Mouse (Mus musculus) CH12.LX (cell line): ENCODE results near the gene Endou. TPM values are rescaled to one million over a fixed set of nuclear protein-coding genes. Genes with fewer than 3 reads are reported as not detected.

Source experiments
- DNase-seq: peaks from one replicate; pipeline ENCODE4 v3.0.0-alpha.2; 2013; ENCODE audit errors: extremely low read depth
- H3K27ac ChIP-seq: 2 replicates; pipeline ENCODE4 v1.5.1; 2012; ENCODE audit warnings: low read depth, mild to moderate bottlenecking, control low read depth, moderate library complexity; ENCODE audit not compliant: insufficient read depth
- H3K27me3 ChIP-seq: replicated peaks from 2 replicates; pipeline ENCODE3; 2012; ENCODE audit warnings: inconsistent platforms
- H3K36me3 ChIP-seq, 2 experiments: replicated peaks in 1 of 2; 2 replicates each; pipeline versions ENCODE3 to v1.6.1; 2012; ENCODE audit warnings: inconsistent platforms in 1 of 2, low read length in 1 of 2, mild to moderate bottlenecking in 1 of 2, mixed read lengths in 1 of 2, moderate library complexity in 1 of 2; ENCODE audit not compliant: control insufficient read depth in 1 of 2, insufficient read depth in 1 of 2
- H3K4me1 ChIP-seq, 2 experiments: 2 replicates each; pipeline ENCODE4 v1.6.1; 2012; ENCODE audit warnings: inconsistent platforms in 1 of 2, moderate library complexity in 1 of 2; ENCODE audit not compliant: insufficient read depth in 2 of 2, control insufficient read depth in 1 of 2
- H3K4me2 ChIP-seq: 2 replicates; pipeline ENCODE4 v1.6.1; 2012; ENCODE audit warnings: low read depth, mild to moderate bottlenecking, control low read depth; ENCODE audit not compliant: poor library complexity, insufficient read depth, severe bottlenecking
- H3K4me3 ChIP-seq, 3 experiments: fragments of 150-350 bp in 1 of 3; sonication (generic) in 1 of 3; replicated peaks in 1 of 3; 2 replicates each; pipeline versions ENCODE3 to v1.5.1; 2011 to 2012; ENCODE audit warnings: low read depth in 2 of 3, low read length in 2 of 3, mild to moderate bottlenecking in 2 of 3, moderate library complexity in 2 of 3, control low read depth in 1 of 3, improper control_type of control experiment in 1 of 3, inconsistent platforms in 1 of 3, mixed read lengths in 1 of 3; ENCODE audit not compliant: poor library complexity in 1 of 3
- H3K79me2 ChIP-seq: replicated peaks from 2 replicates; pipeline ENCODE4 v1.6.1; 2012; ENCODE audit warnings: mild to moderate bottlenecking, moderate library complexity; ENCODE audit not compliant: control insufficient read depth, poor library complexity, insufficient read depth, severe bottlenecking; ENCODE audit errors: extremely low read depth
- H3K9ac ChIP-seq: 2 replicates; pipeline ENCODE4 v1.6.1; 2012; ENCODE audit warnings: low read depth, mild to moderate bottlenecking, control low read depth, moderate library complexity; ENCODE audit not compliant: insufficient read depth
- H3K9me3 ChIP-seq: replicated peaks from 2 replicates; pipeline ENCODE3; 2012; ENCODE audit warnings: low read length, inconsistent platforms, mixed read lengths
- BHLHE40 ChIP-seq: IDR thresholded peaks from 2 replicates; pipeline ENCODE4 v1.6.1; 2011; ENCODE audit warnings: mild to moderate bottlenecking, low read depth, low read length, improper control_type of control experiment
- CTCF ChIP-seq, 2 experiments: IDR thresholded peaks in 1 of 2; conservative IDR thresholded peaks in 1 of 2; 2 replicates each; pipeline ENCODE4 v1.5.1; 2011 to 2012; ENCODE audit warnings: low read depth in 2 of 2, low read length in 2 of 2, improper control_type of control experiment in 1 of 2, inconsistent platforms in 1 of 2, mild to moderate bottlenecking in 1 of 2, moderate library complexity in 1 of 2
- E2F4 ChIP-seq: IDR thresholded peaks from 2 replicates; pipeline ENCODE4 v1.6.1; 2011; ENCODE audit warnings: low read depth, low read length, improper control_type of control experiment; ENCODE audit not compliant: insufficient replicate concordance
- EP300 ChIP-seq: IDR thresholded peaks from 2 replicates; pipeline ENCODE4 v1.6.1; 2011; ENCODE audit warnings: low read length, improper control_type of control experiment
- IRF4 ChIP-seq: IDR thresholded peaks from 2 replicates; pipeline ENCODE4 v1.6.1; 2014; ENCODE audit warnings: low read depth, mild to moderate bottlenecking, inconsistent platforms, low read length, improper control_type of control experiment
- JUN ChIP-seq: IDR thresholded peaks from 2 replicates; pipeline ENCODE4 v1.6.1; 2011; ENCODE audit warnings: low read depth, mild to moderate bottlenecking, low read length, improper control_type of control experiment, moderate library complexity; ENCODE audit not compliant: insufficient read depth
- JUND ChIP-seq: conservative IDR thresholded peaks from 2 replicates; pipeline ENCODE4 v1.6.1; 2011; ENCODE audit warnings: low read depth, low read length, improper control_type of control experiment
- MAFK ChIP-seq: IDR thresholded peaks from 2 replicates; pipeline ENCODE4 v1.6.1; 2011; ENCODE audit warnings: low read length, improper control_type of control experiment; ENCODE audit not compliant: insufficient replicate concordance
- MAX ChIP-seq: IDR thresholded peaks from 2 replicates; pipeline ENCODE4 v1.6.1; 2011; ENCODE audit warnings: low read length, improper control_type of control experiment
- MAZ ChIP-seq: IDR thresholded peaks from 2 replicates; pipeline ENCODE4 v1.6.1; 2012; ENCODE audit warnings: low read depth, mild to moderate bottlenecking, inconsistent platforms, low read length, improper control_type of control experiment, moderate library complexity
- MEF2A ChIP-seq: IDR thresholded peaks from 2 replicates; pipeline ENCODE4 v1.6.1; 2014; ENCODE audit warnings: low read depth, mild to moderate bottlenecking, inconsistent platforms, low read length, improper control_type of control experiment, borderline replicate concordance
- MXI1 ChIP-seq: IDR thresholded peaks from 2 replicates; pipeline ENCODE4 v1.6.1; 2011; ENCODE audit warnings: mild to moderate bottlenecking, low read depth, low read length, improper control_type of control experiment
- MYC ChIP-seq: IDR thresholded peaks from 2 replicates; pipeline ENCODE4 v1.6.1; 2011; ENCODE audit warnings: low read depth, mild to moderate bottlenecking, improper control_type of control experiment, low read length
- NELFE ChIP-seq: IDR thresholded peaks from 2 replicates; pipeline ENCODE4 v1.6.1; 2011; ENCODE audit warnings: low read depth, low read length, improper control_type of control experiment
- NRF1 ChIP-seq: IDR thresholded peaks from 2 replicates; pipeline ENCODE4 v1.6.1; 2014; ENCODE audit warnings: low read depth, mild to moderate bottlenecking, inconsistent platforms, low read length, improper control_type of control experiment, moderate library complexity
- SIN3A ChIP-seq: IDR thresholded peaks from 2 replicates; pipeline ENCODE4 v1.6.1; 2012; ENCODE audit warnings: low read length, improper control_type of control experiment, inconsistent platforms
- TCF12 ChIP-seq: IDR thresholded peaks from 2 replicates; pipeline ENCODE4 v1.6.1; 2014; ENCODE audit warnings: low read depth, mild to moderate bottlenecking, inconsistent platforms, low read length, improper control_type of control experiment
- UBTF ChIP-seq: IDR thresholded peaks from 2 replicates; pipeline ENCODE4 v1.6.1; 2012; ENCODE audit warnings: low read depth, mild to moderate bottlenecking, inconsistent platforms, low read length, improper control_type of control experiment, moderate library complexity
- ZKSCAN1 ChIP-seq: IDR thresholded peaks from 2 replicates; pipeline ENCODE4 v1.6.1; 2012; ENCODE audit warnings: low read depth, inconsistent platforms, low read length, improper control_type of control experiment, borderline replicate concordance
- ZNF384 ChIP-seq: IDR thresholded peaks from 2 replicates; pipeline ENCODE4 v1.6.1; 2012; ENCODE audit warnings: low read depth, low read length, improper control_type of control experiment, inconsistent platforms
- dilution Hi-C: fragments of 300-500 bp; cut with MboI; formaldehyde crosslinking; loops from 2 replicates; pipeline ENCODE4 v1.14.3; 2020; ENCODE audit warnings: low sequenced_read_pairs; ENCODE audit not compliant: extremely low pct_unique_long_range_greater_than_20kb, extremely low pct_ligation_motif_present
- in situ Hi-C: fragments of 300-500 bp; cut with MboI; formaldehyde crosslinking; loops from 3 replicates; pipeline ENCODE4 v1.14.3; 2019; ENCODE audit warnings: low sequenced_read_pairs, low pct_ligation_motif_present, low pct_unique_long_range_greater_than_20kb, mixed read lengths
- polyA plus RNA-seq: library from polyadenylated mRNA; unstranded; fragments of >175 nt; gene quantifications from 2 replicates; pipeline ENCODE4 v1.2.1, GENCODE M21; 2012; ENCODE audit warnings: low read depth; ENCODE audit not compliant: insufficient read length
- total RNA-seq, 2 experiments: library from RNA; depleted of rRNA; stranded (reverse); fragments of 300-350 nt in 1 of 2; fragments of >200 nt in 1 of 2; gene quantifications; 2 replicates each; pipeline ENCODE4 v1.2.3; 2012 to 2014

Endou gene
- total and polyA plus RNA-seq, 3 experiments = 49.5 to 66.9 (median 64.0) TPM

DNA sequence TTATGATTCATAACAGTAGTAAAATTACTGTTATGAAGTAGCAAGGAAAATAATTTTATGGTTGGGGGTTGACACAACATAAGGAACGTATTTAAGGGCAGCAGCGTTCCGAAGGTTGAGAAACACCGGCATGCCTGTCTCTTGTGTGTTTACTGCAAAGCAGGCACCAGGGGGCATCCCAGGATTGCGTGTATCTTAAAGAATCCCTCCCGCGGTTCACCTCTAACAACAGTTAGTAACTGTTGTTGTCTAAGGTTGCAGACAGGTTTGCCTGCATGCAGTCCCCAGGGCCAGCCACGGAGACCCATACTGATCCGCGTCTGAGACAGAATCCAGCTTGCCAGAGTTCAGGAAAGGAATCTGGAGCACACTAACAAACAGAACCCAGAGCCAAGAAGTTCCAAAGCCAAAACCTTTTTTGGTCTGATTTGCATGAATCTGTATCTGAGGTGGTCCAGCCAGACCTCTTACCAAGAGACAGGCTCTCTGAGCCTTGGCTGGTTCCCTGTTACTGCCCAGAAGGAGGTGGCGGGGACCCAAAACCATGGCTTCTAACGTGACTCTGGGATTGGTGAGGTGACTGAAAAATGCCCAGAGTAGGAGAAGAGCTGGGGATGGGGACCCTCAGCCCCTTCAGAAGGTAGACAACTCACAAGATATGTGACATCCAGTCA lies 13.1 kb downstream of the Endou start (continued):
- peak; percentile 81 for TF ChIP-seq MYC

DNA sequence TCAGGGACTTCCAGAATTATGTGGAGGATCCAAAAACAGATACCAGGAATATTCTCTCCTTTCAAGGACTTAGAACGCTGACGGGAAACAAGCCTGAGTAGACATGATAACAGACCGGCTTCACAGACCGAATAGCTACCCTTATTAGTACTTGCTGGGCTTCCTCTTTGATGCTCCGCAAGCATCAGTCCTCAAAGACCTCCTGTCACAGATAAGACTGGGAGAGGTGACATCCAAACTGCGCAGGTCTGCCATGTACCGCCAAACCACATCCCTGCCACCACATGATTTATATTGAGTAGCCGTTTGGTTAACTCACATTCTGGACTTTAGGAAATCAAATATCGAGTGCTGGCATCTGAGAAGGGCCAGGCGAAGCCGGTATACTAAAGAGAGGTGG lies 14.4 kb downstream of the Endou start:
- in situ Hi-C loops (loop anchor here (5.0 to 10.0 kb wide), 5 partner anchors 36 to 228 kb away; partner anchors contain the start of gene Slc48a1), dilution Hi-C loops (no loop called here)
- TF ChIP-seq MEF2A (peak; percentile 21; the same call in 1 of the 2 replicates), MAX (no peak)
- peaks cover 39 to 58% of the 10 kb centered on the region in 2 experiments for H3K4me1 ChIP-seq
- H3K27me3 ChIP-seq = no peaks in the 10 kb centered on the region
- H3K27ac ChIP-seq = peak overlapping the region; percentile 38; the same call in 1 of the 2 replicates
- DNase-seq = no peak
- peaks cover 57 to 74% of the 10 kb centered on the region in 2 experiments for H3K36me3 ChIP-seq
- no peak overlapping the region for H3K4me2 ChIP-seq
- no peak overlapping the region for H3K9ac ChIP-seq
- no peak overlapping the region for H3K4me3 ChIP-seq
- peaks cover 4% of the 10 kb centered on the region for H3K79me2 ChIP-seq
- no peaks in the 10 kb centered on the region for H3K9me3 ChIP-seq

DNA sequence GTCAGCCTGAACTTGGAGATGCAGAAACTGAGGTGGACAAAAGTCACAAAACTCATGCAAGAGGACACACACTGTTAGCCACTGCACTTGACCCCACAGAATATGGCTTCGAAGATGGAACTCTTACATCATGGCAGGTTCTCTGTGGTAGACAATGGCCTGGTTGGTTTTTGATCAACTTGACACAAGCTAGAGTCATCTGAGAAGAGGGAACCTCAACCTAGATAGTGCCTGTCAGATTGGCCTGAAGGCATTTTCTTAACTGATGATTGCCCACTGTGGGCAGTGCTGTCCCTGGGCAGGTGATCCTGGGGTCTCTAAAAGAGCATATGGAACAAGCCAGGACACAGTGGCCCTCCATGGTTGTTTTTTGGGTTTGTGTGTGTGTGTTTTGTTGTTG lies 15.4 kb downstream of the Endou start:
- 0 out of 2 replicates have a peak overlapping the region, but pooled peaks have one; percentile 3 for H3K27ac ChIP-seq
- peaks cover 4% of the 10 kb centered on the region for H3K79me2 ChIP-seq
- H3K9me3 ChIP-seq = no peaks in the 10 kb centered on the region
- peaks cover 62 to 85% of the 10 kb centered on the region in 2 experiments for H3K36me3 ChIP-seq
- H3K9ac ChIP-seq = no peak overlapping the region
- no peak overlapping the region for H3K4me3 ChIP-seq
- no peak overlapping the region for H3K4me2 ChIP-seq
- TF ChIP-seq ZKSCAN1 = no peak
- TF ChIP-seq MAZ = no peak
- TF ChIP-seq MYC = no peak
- no peak for TF ChIP-seq NELFE
- TF ChIP-seq ZNF384 = no peak
- TF ChIP-seq MAFK = no peak
- no peak for TF ChIP-seq JUN
- TF ChIP-seq BHLHE40 = no peak
- no peak for TF ChIP-seq CTCF (conservative IDR thresholded peaks at IDR 0.05 in 1 of 2, IDR thresholded peaks at IDR 0.05 in 1 of 2; ENCODE audit: low read depth in 2 of 2, low read length in 2 of 2)
- no peak for TF ChIP-seq SIN3A
- TF ChIP-seq NRF1 = no peak
- TF ChIP-seq MXI1 = no peak
- TF ChIP-seq TCF12 = no peak
- no peak for TF ChIP-seq EP300
- no peak for TF ChIP-seq UBTF
- no peak for TF ChIP-seq IRF4
- no peak for TF ChIP-seq E2F4
- TF ChIP-seq JUND = no peak
- no peak for DNase-seq
- H3K4me1 ChIP-seq = peaks cover 31 to 49% of the 10 kb centered on the region in 2 experiments
- in situ Hi-C loops (loop anchor here (5.0 to 10.0 kb wide), 5 partner anchors 37 to 229 kb away; partner anchors contain the start of gene Slc48a1), dilution Hi-C loops (no loop called here)
- H3K27me3 ChIP-seq = no peaks in the 10 kb centered on the region
